Mouse (Mus musculus): ENCODE results near the gene Ppp1r26. TPM values are rescaled to one million over a fixed set of nuclear protein-coding genes. Genes with fewer than 3 reads are reported as not detected.

Gene Ppp1r26
- polyA plus RNA-seq, 1 experiment from 2014 or later, result 7.1 TPM

- WGBS, result 89% methylated on average over 5 of the region's 5 CpGs
- Histone ChIP-seq H3K36me3 (ENCODE audit: insufficient read depth, low read length) (no peaks in the 10 kb centered on the region), H3K9me3 (ENCODE audit: low read length) (no peaks in the 10 kb centered on the region), H3K4me3 (ENCODE audit: low read length) (no peak overlapping the region), H3K4me1 (ENCODE audit: insufficient read depth, low read length) (0 out of 2 replicates have a peak, but pooled peaks cover 4% of the 10 kb centered on the region), H3K4me2 (replicated peaks; ENCODE audit: low read depth, low read length) (no peak overlapping the region), H3K27me3 (ENCODE audit: insufficient read depth, low read length) (no peaks in the 10 kb centered on the region), H3K27ac (ENCODE audit: low read length) (no peak overlapping the region), H3K9ac (replicated peaks; ENCODE audit: low read length) (no peak overlapping the region)
- no peak for ATAC-seq (ENCODE audit: low FRiP score, low TSS enrichment)
These were observed 32.4 kb upstream of the Ppp1r26 start for GRCm38 (mm10) chr2:28414116-28414756.

GRCm38 (mm10) chr2:28414757-28415137 is 31.9 kb upstream of the Ppp1r26 start:
- Histone ChIP-seq H3K4me2 (replicated peaks; ENCODE audit: low read depth, low read length) (no peak overlapping the region), H3K9me3 (ENCODE audit: low read length) (no peaks in the 10 kb centered on the region), H3K36me3 (ENCODE audit: insufficient read depth, low read length) (no peaks in the 10 kb centered on the region), H3K9ac (replicated peaks; ENCODE audit: low read length) (no peak overlapping the region), H3K27me3 (ENCODE audit: insufficient read depth, low read length) (no peaks in the 10 kb centered on the region), H3K4me1 (ENCODE audit: insufficient read depth, low read length) (0 out of 2 replicates have a peak, but pooled peaks cover 4% of the 10 kb centered on the region), H3K4me3 (ENCODE audit: low read length) (no peak overlapping the region), H3K27ac (ENCODE audit: low read length) (no peak overlapping the region)
- no peak for ATAC-seq (ENCODE audit: low FRiP score, low TSS enrichment)
- WGBS, result 94% methylated on average over 5 of the region's 5 CpGs

DNA sequence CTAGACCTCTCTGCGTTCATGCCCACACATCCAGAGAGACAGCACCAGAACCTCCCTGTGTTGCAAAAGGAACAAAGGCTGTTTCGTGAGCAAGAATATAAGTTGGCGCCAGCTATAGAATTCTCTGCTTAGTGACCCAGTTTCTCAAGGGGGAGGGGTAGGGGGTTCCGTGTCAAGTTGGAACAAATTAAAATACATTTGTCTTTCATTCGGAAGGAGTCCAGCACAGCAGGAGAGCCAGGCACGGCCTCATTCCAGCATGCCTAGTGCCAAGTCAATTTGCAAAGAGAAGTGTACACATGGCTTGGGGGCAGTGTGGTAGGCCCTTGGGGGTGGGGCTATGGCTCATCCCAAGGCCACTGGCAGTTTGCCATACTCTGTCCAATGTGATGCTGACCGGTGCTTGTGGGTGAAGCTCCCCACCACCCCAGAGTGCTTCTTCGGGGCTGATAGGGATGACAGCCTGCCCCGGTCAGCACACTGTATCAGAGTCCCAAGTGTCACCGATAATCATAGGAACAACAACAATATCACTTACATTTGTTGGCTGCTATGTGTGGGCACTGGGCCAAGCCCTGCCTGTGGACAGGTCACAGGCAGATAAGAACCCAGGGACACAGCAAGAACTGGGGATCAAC is 31.1 kb upstream of the Ppp1r26 start:
- Histone ChIP-seq H3K27ac (ENCODE audit: low read length) (no peak overlapping the region), H3K4me3 (ENCODE audit: low read length) (no peak overlapping the region), H3K27me3 (ENCODE audit: insufficient read depth, low read length) (no peaks in the 10 kb centered on the region), H3K4me1 (ENCODE audit: insufficient read depth, low read length) (0 out of 2 replicates have a peak, but pooled peaks cover 4% of the 10 kb centered on the region), H3K9ac (replicated peaks; ENCODE audit: low read length) (no peak overlapping the region), H3K4me2 (replicated peaks; ENCODE audit: low read depth, low read length) (no peak overlapping the region), H3K9me3 (ENCODE audit: low read length) (no peaks in the 10 kb centered on the region), H3K36me3 (ENCODE audit: insufficient read depth, low read length) (no peaks in the 10 kb centered on the region)
- 67% methylated on average over 10 of the region's 10 CpGs for WGBS
- ATAC-seq (ENCODE audit: low FRiP score, low TSS enrichment), result no peak

DNA sequence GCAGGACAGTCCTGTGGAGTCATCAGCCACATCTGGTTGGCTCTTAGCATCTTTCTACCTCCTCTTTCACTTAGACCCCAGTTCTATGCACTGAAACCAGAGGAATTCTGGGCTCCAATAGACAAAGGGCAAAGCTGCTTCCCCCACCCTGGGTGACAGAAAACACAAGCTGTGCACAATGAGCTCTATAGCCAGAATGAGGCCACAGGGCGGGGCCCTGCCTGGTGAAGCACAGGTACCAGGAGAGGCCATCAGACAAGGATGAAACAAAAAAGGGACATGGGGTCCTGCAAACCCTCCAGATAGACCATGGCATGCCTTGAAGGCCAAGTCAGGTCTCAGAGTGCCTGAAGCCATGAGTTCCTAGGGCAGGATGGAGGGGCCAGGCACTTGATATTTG is 30.1 kb upstream of the Ppp1r26 start:
- Histone ChIP-seq H3K27ac (ENCODE audit: low read length) (no peak overlapping the region), H3K36me3 (ENCODE audit: insufficient read depth, low read length) (no peaks in the 10 kb centered on the region), H3K4me1 (ENCODE audit: insufficient read depth, low read length) (0 out of 2 replicates have a peak, but pooled peaks cover 4% of the 10 kb centered on the region), H3K9me3 (ENCODE audit: low read length) (no peaks in the 10 kb centered on the region), H3K4me3 (ENCODE audit: low read length) (no peak overlapping the region), H3K27me3 (ENCODE audit: insufficient read depth, low read length) (no peaks in the 10 kb centered on the region), H3K4me2 (replicated peaks; ENCODE audit: low read depth, low read length) (no peak overlapping the region), H3K9ac (replicated peaks; ENCODE audit: low read length) (no peak overlapping the region)
- WGBS, result 89% methylated on average over 1 of the region's 1 CpGs
- no peak for ATAC-seq (ENCODE audit: low FRiP score, low TSS enrichment)

DNA sequence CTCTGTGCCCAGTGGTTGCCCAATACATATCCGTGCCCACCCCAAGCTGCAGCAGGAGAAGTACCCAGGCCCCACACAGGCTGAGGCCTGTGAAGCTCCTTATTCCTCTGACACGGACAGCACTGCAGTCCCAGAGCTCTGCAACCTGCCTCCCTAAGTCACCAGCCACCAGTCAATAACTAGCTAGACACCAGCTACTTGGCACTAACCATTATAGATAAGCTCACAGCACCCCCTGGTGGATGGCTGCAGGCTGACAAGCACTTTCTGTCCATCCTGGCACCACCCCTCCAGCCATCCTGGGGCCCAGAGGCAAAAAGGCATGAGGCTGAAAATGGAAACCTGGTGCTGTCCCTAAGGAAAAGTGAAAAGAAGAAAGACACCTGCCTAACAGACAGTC is 28.6 kb upstream of the Ppp1r26 start:
- 42% methylated on average over 2 of the region's 2 CpGs for WGBS
- Histone ChIP-seq H3K27ac (ENCODE audit: low read length) (no peak overlapping the region), H3K27me3 (ENCODE audit: insufficient read depth, low read length) (no peaks in the 10 kb centered on the region), H3K9ac (replicated peaks; ENCODE audit: low read length) (no peak overlapping the region), H3K4me1 (ENCODE audit: insufficient read depth, low read length) (0 out of 2 replicates have a peak, but pooled peaks cover 4% of the 10 kb centered on the region), H3K4me3 (ENCODE audit: low read length) (no peak overlapping the region), H3K9me3 (ENCODE audit: low read length) (no peaks in the 10 kb centered on the region), H3K4me2 (replicated peaks; ENCODE audit: low read depth, low read length) (no peak overlapping the region), H3K36me3 (ENCODE audit: insufficient read depth, low read length) (no peaks in the 10 kb centered on the region)
- peak; percentile 49 for ATAC-seq (ENCODE audit: low FRiP score, low TSS enrichment)

GRCm38 (mm10) chr2:28419898-28420297 is 26.7 kb upstream of the Ppp1r26 start:
- Histone ChIP-seq H3K4me1 (ENCODE audit: insufficient read depth, low read length) (0 out of 2 replicates have a peak, but pooled peaks cover 4% of the 10 kb centered on the region), H3K9ac (replicated peaks; ENCODE audit: low read length) (no peak overlapping the region)
- 20% methylated on average over 4 of the region's 4 CpGs for WGBS

DNA sequence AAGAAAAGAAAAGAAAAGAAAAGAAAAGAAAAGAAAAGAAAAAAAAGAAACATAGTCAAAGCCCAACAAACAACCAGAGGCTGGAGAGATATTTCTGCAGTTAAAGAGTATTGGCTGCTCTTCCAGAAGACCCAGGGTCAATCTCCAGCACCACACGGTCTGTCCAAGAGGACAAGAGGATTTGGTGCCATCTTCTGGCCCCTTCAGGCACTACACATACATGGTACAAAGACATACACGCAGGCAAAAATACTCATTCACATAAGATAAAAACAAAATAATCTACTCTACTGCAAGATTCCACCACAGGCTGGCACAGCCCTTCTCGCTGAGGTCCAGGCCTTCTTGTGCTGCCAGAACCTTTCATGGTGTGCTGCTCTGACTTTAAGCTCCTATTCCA is 23.4 kb upstream of the Ppp1r26 start:
- Histone ChIP-seq H3K9me3 (ENCODE audit: low read length) (no peaks in the 10 kb centered on the region), H3K4me3 (ENCODE audit: low read length) (no peak overlapping the region), H3K36me3 (ENCODE audit: insufficient read depth, low read length) (no peaks in the 10 kb centered on the region), H3K27me3 (ENCODE audit: insufficient read depth, low read length) (no peaks in the 10 kb centered on the region), H3K4me1 (ENCODE audit: insufficient read depth, low read length) (no peaks in the 10 kb centered on the region), H3K9ac (replicated peaks; ENCODE audit: low read length) (no peak overlapping the region), H3K4me2 (replicated peaks; ENCODE audit: low read depth, low read length) (no peak overlapping the region), H3K27ac (ENCODE audit: low read length) (no peak overlapping the region)
- no peak for ATAC-seq (ENCODE audit: low FRiP score, low TSS enrichment)
- 37% methylated on average over 3 of the region's 3 CpGs for WGBS

More at GRCm38 (mm10) chr2:28419898-28420297, 26.7 kb upstream of the Ppp1r26 start:
- no peak overlapping the region for H3K4me3 ChIP-seq (ENCODE audit: low read length)
- no peaks in the 10 kb centered on the region for H3K9me3 ChIP-seq (ENCODE audit: low read length)
- no peak for ATAC-seq (ENCODE audit: low FRiP score, low TSS enrichment)
- no peak overlapping the region for H3K4me2 ChIP-seq (replicated peaks; ENCODE audit: low read depth, low read length)
- H3K27ac ChIP-seq (ENCODE audit: low read length), result no peak overlapping the region
- no peaks in the 10 kb centered on the region for H3K36me3 ChIP-seq (ENCODE audit: insufficient read depth, low read length)
- no peaks in the 10 kb centered on the region for H3K27me3 ChIP-seq (ENCODE audit: insufficient read depth, low read length)

- H3K27me3 ChIP-seq (ENCODE audit: insufficient read depth, low read length), result no peaks in the 10 kb centered on the region
- H3K9me3 ChIP-seq (ENCODE audit: low read length), result no peaks in the 10 kb centered on the region
- no peaks in the 10 kb centered on the region for H3K4me1 ChIP-seq (ENCODE audit: insufficient read depth, low read length)
- no peak overlapping the region for H3K27ac ChIP-seq (ENCODE audit: low read length)
- no peak overlapping the region for H3K4me2 ChIP-seq (replicated peaks; ENCODE audit: low read depth, low read length)
- ATAC-seq (ENCODE audit: low FRiP score, low TSS enrichment), result no peak
- WGBS, result 85% methylated on average over 6 of the region's 6 CpGs
- no peaks in the 10 kb centered on the region for H3K36me3 ChIP-seq (ENCODE audit: insufficient read depth, low read length)
- H3K9ac ChIP-seq (replicated peaks; ENCODE audit: low read length), result no peak overlapping the region
- H3K4me3 ChIP-seq (ENCODE audit: low read length), result no peak overlapping the region
These were observed 19.4 kb upstream of the Ppp1r26 start for GRCm38 (mm10) chr2:28427226-28427625.

- Histone ChIP-seq H3K4me3 (ENCODE audit: low read length) (no peak overlapping the region), H3K27ac (ENCODE audit: low read length) (no peak overlapping the region), H3K36me3 (ENCODE audit: insufficient read depth, low read length) (no peaks in the 10 kb centered on the region), H3K4me2 (replicated peaks; ENCODE audit: low read depth, low read length) (no peak overlapping the region), H3K9ac (replicated peaks; ENCODE audit: low read length) (no peak overlapping the region), H3K4me1 (ENCODE audit: insufficient read depth, low read length) (peaks cover 3% of the 10 kb centered on the region; the same call in 1 of the 2 replicates), H3K9me3 (ENCODE audit: low read length) (no peaks in the 10 kb centered on the region), H3K27me3 (ENCODE audit: insufficient read depth, low read length) (no peaks in the 10 kb centered on the region)
- 48% methylated on average over 6 of the region's 6 CpGs for WGBS
- ATAC-seq (ENCODE audit: low FRiP score, low TSS enrichment), result no peak
These were observed 15.8 kb upstream of the Ppp1r26 start for GRCm38 (mm10) chr2:28430846-28431245.

DNA sequence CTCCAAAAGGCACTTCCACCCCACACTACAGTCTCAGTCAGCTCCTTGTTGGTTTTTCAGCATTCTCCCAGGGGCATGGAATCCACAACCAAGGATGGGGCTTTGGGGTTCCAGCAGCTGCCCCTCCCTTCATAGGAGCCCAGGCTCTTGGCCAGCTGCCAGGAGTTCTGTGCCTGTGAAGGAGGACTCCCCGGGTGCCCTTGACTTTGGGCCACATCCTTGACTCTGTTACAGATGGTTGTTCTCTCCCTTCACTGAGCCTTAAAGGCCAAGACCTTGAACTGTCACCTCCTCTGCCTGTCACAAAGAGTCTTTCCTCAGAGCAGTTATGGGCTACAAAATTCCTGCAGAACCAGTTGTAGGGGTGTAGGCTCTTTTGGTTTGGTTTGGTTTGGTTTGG is 13.8 kb upstream of the Ppp1r26 start:
- no peaks in the 10 kb centered on the region for H3K9me3 ChIP-seq (ENCODE audit: low read length)
- WGBS, result 5% methylated on average over 1 of the region's 1 CpGs
- no peak overlapping the region for H3K27ac ChIP-seq (ENCODE audit: low read length)
- no peaks in the 10 kb centered on the region for H3K27me3 ChIP-seq (ENCODE audit: insufficient read depth, low read length)
- ATAC-seq (ENCODE audit: low FRiP score, low TSS enrichment), result no peak
- no peaks in the 10 kb centered on the region for H3K36me3 ChIP-seq (ENCODE audit: insufficient read depth, low read length)
- peaks cover 3% of the 10 kb centered on the region; the same call in 1 of the 2 replicates for H3K4me1 ChIP-seq (ENCODE audit: insufficient read depth, low read length)
- H3K4me2 ChIP-seq (replicated peaks; ENCODE audit: low read depth, low read length), result no peak overlapping the region
- H3K4me3 ChIP-seq (ENCODE audit: low read length), result no peak overlapping the region
- no peak overlapping the region for H3K9ac ChIP-seq (replicated peaks; ENCODE audit: low read length)

Data from kidney, embryonic 16.5 days (tissue).